Mouse (Mus musculus): ENCODE data around the gene Gdpd1.

GRCm38 (mm10) chr11:87060410-87060809, 13.5 kb downstream of the Gdpd1 start:
- no peak for TF ChIP-seq FLI1 (IDR thresholded peaks at IDR 0.05; ENCODE audit: low read length)
- TF ChIP-seq GATA1 (IDR thresholded peaks at IDR 0.05; ENCODE audit: borderline replicate concordance, low read length): no peak

Data from megakaryocyte, embryonic 14.5 days (primary cell).